Mouse (Mus musculus): ENCODE measurements around the gene Ren1. TPM values are rescaled to one million over a fixed set of nuclear protein-coding genes. Genes with fewer than 3 reads are reported as not detected.

Ren1 gene
- polyA plus RNA-seq, 1 experiment = 187 TPM

DNA sequence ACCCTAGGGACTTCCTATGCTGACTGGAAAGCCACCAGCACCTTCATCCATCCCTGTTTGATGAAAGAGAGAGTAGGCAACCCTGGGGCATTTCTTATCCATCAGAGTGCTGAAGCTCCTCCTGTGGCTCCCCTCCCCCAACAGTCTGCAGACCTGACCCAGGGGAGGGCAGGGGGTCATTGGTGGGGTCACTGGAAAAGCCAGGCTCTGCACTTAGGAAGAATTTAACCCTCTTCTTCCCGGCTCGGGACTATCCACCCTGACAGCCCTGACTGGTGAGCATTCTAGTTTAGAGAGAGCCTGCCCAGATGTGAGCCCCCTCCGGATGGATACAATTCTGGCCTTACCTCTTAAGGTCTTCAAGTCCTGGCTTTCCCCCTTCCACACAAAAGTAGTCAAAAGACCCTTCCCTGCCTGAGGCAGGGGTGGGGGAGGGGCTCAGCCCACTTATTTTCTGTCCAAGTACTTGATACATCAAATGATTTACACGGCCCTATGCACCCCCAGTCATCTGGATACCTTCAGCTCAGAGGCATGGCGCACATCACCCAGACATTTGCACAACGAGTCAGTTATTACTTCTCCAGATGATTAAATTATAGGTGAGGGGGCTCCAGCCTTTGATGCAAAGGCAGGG, 58.7 kb downstream of the Ren1 start:
- DNase-seq = no peak
- Histone ChIP-seq H3K36me3 (ENCODE audit: control insufficient read depth, insufficient read depth, low read length) (no peaks in the 10 kb centered on the region), H3K27ac (ENCODE audit: insufficient read depth, low read depth, low read length) (no peak overlapping the region), H3K27me3 (replicated peaks; ENCODE audit: control insufficient read depth, insufficient read depth, low read length) (no peaks in the 10 kb centered on the region), H3K4me3 (ENCODE audit: insufficient read depth, low read depth, low read length) (no peak overlapping the region), H3K4me1 (ENCODE audit: control insufficient read depth, insufficient read depth, low read length) (peaks cover 41% of the 10 kb centered on the region)
- 46% methylated on average over 6 of the region's 6 CpGs for WGBS
- TF ChIP-seq CTCF (conservative IDR thresholded peaks at IDR 0.05; ENCODE audit: insufficient read depth, insufficient read length, low read depth, low read length) = no peak
- no peak for TF ChIP-seq POLR2A (IDR thresholded peaks at IDR 0.05; ENCODE audit: low read depth, low read length)

- H3K27me3 ChIP-seq (replicated peaks; ENCODE audit: control insufficient read depth, insufficient read depth, low read length) = no peaks in the 10 kb centered on the region
- no peak overlapping the region for H3K4me3 ChIP-seq (ENCODE audit: insufficient read depth, low read depth, low read length)
- no peak for TF ChIP-seq POLR2A (IDR thresholded peaks at IDR 0.05; ENCODE audit: low read depth, low read length)
- no peak for TF ChIP-seq CTCF (conservative IDR thresholded peaks at IDR 0.05; ENCODE audit: insufficient read depth, insufficient read length, low read depth, low read length)
- DNase-seq = peak; percentile 73
- 61% methylated on average over 9 of the region's 9 CpGs for WGBS
- H3K36me3 ChIP-seq (ENCODE audit: control insufficient read depth, insufficient read depth, low read length) = no peaks in the 10 kb centered on the region
- no peak overlapping the region for H3K27ac ChIP-seq (ENCODE audit: insufficient read depth, low read depth, low read length)
- peaks cover 48% of the 10 kb centered on the region for H3K4me1 ChIP-seq (ENCODE audit: control insufficient read depth, insufficient read depth, low read length)
Measured at GRCm38 (mm10) chr1:133409786-133410185, 59.5 kb downstream of the Ren1 start.

Other genes with a start within 250 kb of the Ren1 start
- 22.2 and 23.9 TPM in 2 replicates for gene Ppp1r15b, start 219.4 kb upstream of the Ren1 start, polyA plus RNA-seq (2012; rRNA removed)
- 91.4 and 98.1 TPM in 2 replicates for gene Plekha6, start 186.3 kb upstream of the Ren1 start, polyA plus RNA-seq (2012; rRNA removed)
- 18.1 and 18.9 TPM in 2 replicates for gene Golt1a, start 40.7 kb upstream of the Ren1 start, polyA plus RNA-seq (2012; rRNA removed)
- gene Kiss1, start 28.6 kb upstream of the Ren1 start, polyA plus RNA-seq (2012; rRNA removed) = not detected in 2 replicates
- 5.4 and 5.6 TPM in 2 replicates for gene Etnk2, start 13.1 kb downstream of the Ren1 start, polyA plus RNA-seq (2012; rRNA removed)
- 46.7 and 51.2 TPM in 2 replicates for gene Sox13, start 73.9 kb downstream of the Ren1 start, polyA plus RNA-seq (2012; rRNA removed)

Measured in kidney, adult 2 months (tissue).